Mouse (Mus musculus) spleen, adult 2 months (tissue): Measurements from ENCODE around the gene Zyg11b.

Experiments
- CTCF ChIP-seq: fragments of 200-500 bp; IDR thresholded peaks from 2 replicates; pipeline ENCODE4 v1.5.1; 2011; ENCODE audit warnings: mild to moderate bottlenecking, inconsistent platforms; ENCODE audit not compliant: insufficient read depth, insufficient read length, insufficient replicate concordance; ENCODE audit errors: extremely low read depth
- POLR2A ChIP-seq: fragments of 200-500 bp; IDR thresholded peaks from 2 replicates; pipeline ENCODE4 v1.6.1; 2011; ENCODE audit warnings: low read depth, low read length, inconsistent platforms

- no peak for TF ChIP-seq CTCF
- no peak for TF ChIP-seq POLR2A
These were observed 78.4 kb downstream of the Zyg11b start for GRCm38 (mm10) chr4:108222507-108222906.
